Comparison of ENCODE assay signal across 28 mouse cellular contexts in the genomic region with DNA sequence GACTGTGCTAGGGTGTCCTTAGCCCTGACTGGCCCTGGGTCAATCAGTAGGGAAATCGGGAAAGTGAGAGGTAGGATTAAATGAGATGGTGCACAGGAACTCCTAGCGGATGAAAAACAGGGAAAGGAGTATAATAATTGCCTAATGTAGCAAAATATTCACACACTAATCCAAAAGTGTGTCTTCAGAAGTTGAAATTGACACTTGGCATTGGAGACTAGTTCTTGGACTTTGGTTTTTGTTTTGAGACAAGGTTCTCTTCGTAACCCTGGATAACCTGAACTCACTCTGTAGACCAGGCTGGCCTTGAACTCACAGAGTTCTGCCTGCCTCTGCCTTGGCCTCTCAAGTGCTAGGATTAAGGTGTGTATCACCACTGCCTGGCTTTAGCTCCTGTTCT.
"Had no signal": no experiment of that assay in that cellular context is flagged by ENCODE, and none has a peak within 500 bp of the region (broad histone marks: within the 10 kb centered on the region; RNA-seq: fewer than 3 reads in every experiment).

No protein-coding gene starts in this region.

- H3K4me2 ChIP-seq: embryonic facial prominence, embryonic 12.5 days; embryonic facial prominence, embryonic 13.5 days; embryonic facial prominence, embryonic 15.5 days; forebrain, embryonic 12.5 days; forebrain, embryonic 13.5 days; forebrain, embryonic 15.5 days had no signal

- H3K4me3 ChIP-seq: embryonic facial prominence, embryonic 10.5 days; embryonic facial prominence, embryonic 12.5 days; embryonic facial prominence, embryonic 13.5 days; embryonic facial prominence, embryonic 15.5 days; erythroblast, embryonic 14.5 days; forebrain, embryonic 10.5 days; forebrain, embryonic 12.5 days; forebrain, embryonic 13.5 days; forebrain, embryonic 15.5 days; gastrocnemius, adult 2 months had no signal

- ATAC-seq: forebrain, embryonic 13.5 days; forebrain, embryonic 14.5 days; forebrain, embryonic 15.5 days; forebrain, embryonic 16.5 days; forebrain, postnatal 0 days had no signal

- H3K36me3 ChIP-seq: embryonic facial prominence, embryonic 12.5 days; embryonic facial prominence, embryonic 15.5 days; forebrain, embryonic 12.5 days; forebrain, embryonic 15.5 days had no signal

- DNase-seq: cerebellum, adult 2 months; cerebellum, adult 8-10 months; cerebellum, adult 9-10 months; cerebellum, adult 9-11 months; cerebellum, postnatal 10 days; cerebellum, postnatal 14 days; cerebellum, postnatal 25 days; cerebellum, postnatal 36 days; embryo, embryonic 11 days; forebrain, postnatal 0 days; gastrocnemius, adult 2 months; gastrocnemius, postnatal 10 days; gastrocnemius, postnatal 14 days; gastrocnemius, postnatal 25 days; gastrocnemius, postnatal 36 days; heart, adult 11 months; heart, adult 18-20 months had no signal

- H3K27me3 ChIP-seq: embryonic facial prominence, embryonic 12.5 days; embryonic facial prominence, embryonic 13.5 days; embryonic facial prominence, embryonic 15.5 days; forebrain, embryonic 12.5 days; forebrain, embryonic 13.5 days; forebrain, embryonic 15.5 days had no signal

- H3K9ac ChIP-seq: embryonic facial prominence, embryonic 12.5 days; embryonic facial prominence, embryonic 13.5 days; embryonic facial prominence, embryonic 15.5 days; forebrain, embryonic 12.5 days; forebrain, embryonic 13.5 days; forebrain, embryonic 15.5 days; forebrain, postnatal 0 days had no signal

- H3K9me3 ChIP-seq: embryonic facial prominence, embryonic 12.5 days; embryonic facial prominence, embryonic 15.5 days; forebrain, embryonic 12.5 days; forebrain, embryonic 13.5 days; forebrain, embryonic 15.5 days had no signal

- H3K27ac ChIP-seq: embryonic facial prominence, embryonic 10.5 days; embryonic facial prominence, embryonic 12.5 days; embryonic facial prominence, embryonic 13.5 days; embryonic facial prominence, embryonic 15.5 days; forebrain, embryonic 10.5 days; forebrain, embryonic 12.5 days; forebrain, embryonic 13.5 days; forebrain, embryonic 15.5 days; gastrocnemius, adult 2 months had no signal
